Mouse (Mus musculus): ENCODE measurements around the gene Dusp22. TPM values are rescaled to one million over a fixed set of nuclear protein-coding genes. Genes with fewer than 3 reads are reported as not detected.

The Dusp22 gene
- polyA plus RNA-seq, 1 experiment from 2014 or later, result 13.9 TPM

GRCm38 (mm10) chr13:30654463-30654862 is 5.3 kb upstream of the Dusp22 start:
- no peak overlapping the region for H3K27ac ChIP-seq
- H3K4me3 ChIP-seq (ENCODE audit: inconsistent target), result no peak overlapping the region
- WGBS (ENCODE audit: missing documents), result 29% methylated on average over 5 of the region's 5 CpGs
- H3K79me2 ChIP-seq (ENCODE audit: inconsistent target), result no peaks in the 10 kb centered on the region
- H3K36me3 ChIP-seq (ENCODE audit: inconsistent target), result no peaks in the 10 kb centered on the region

- H3K36me3 ChIP-seq (ENCODE audit: inconsistent target), result no peaks in the 10 kb centered on the region
- H3K79me2 ChIP-seq (ENCODE audit: inconsistent target), result peaks cover 16% of the 10 kb centered on the region
- WGBS (ENCODE audit: missing documents), result 94% methylated on average over 5 of the region's 5 CpGs
- no peak overlapping the region for H3K27ac ChIP-seq
- no peak overlapping the region for H3K4me3 ChIP-seq (ENCODE audit: inconsistent target)
Measured at GRCm38 (mm10) chr13:30656909-30657308, 2.9 kb upstream of the Dusp22 start.

GRCm38 (mm10) chr13:30657779-30658178 is 2.0 kb upstream of the Dusp22 start:
- H3K79me2 ChIP-seq (ENCODE audit: inconsistent target), result peaks cover 25% of the 10 kb centered on the region
- no peak overlapping the region for H3K4me3 ChIP-seq (ENCODE audit: inconsistent target)
- WGBS (ENCODE audit: missing documents), result 46% methylated on average over 2 of the region's 2 CpGs
- no peak overlapping the region for H3K27ac ChIP-seq
- H3K36me3 ChIP-seq (ENCODE audit: inconsistent target), result no peaks in the 10 kb centered on the region

- H3K79me2 ChIP-seq (ENCODE audit: inconsistent target), result peaks cover 31% of the 10 kb centered on the region
- H3K36me3 ChIP-seq (ENCODE audit: inconsistent target), result no peaks in the 10 kb centered on the region
- H3K4me3 ChIP-seq (ENCODE audit: inconsistent target), result no peak overlapping the region
- H3K27ac ChIP-seq, result no peak overlapping the region
- 100% methylated on average over 2 of the region's 2 CpGs for WGBS (ENCODE audit: missing documents)
Measured at GRCm38 (mm10) chr13:30658201-30658996, 1.4 kb upstream of the Dusp22 start.

DNA sequence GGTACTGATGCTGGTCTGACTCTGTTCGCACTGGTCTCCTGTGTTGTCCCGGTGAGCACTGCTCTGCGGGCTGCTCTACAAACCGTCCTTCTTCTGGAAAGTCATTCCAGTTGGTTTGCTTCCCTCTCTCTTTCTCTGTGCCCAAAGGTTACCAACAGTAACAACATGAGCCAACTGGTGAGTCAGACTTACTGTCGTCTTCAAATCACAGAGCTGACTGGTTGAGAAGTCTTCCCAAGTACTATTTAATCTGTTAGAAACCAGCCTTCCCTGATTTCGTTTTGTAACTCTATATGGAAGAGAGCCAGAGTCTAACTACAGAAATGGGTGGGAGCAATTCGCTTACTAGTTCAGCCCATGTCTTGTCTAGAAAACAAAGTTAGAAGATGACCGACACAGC is 5.5 kb downstream of the Dusp22 start:
- Histone ChIP-seq H3K79me2 (ENCODE audit: inconsistent target) (peaks cover 85% of the 10 kb centered on the region), H3K36me3 (ENCODE audit: inconsistent target) (peaks cover 2% of the 10 kb centered on the region; the same call in 1 of the 2 replicates), H3K4me3 (ENCODE audit: inconsistent target) (no peak overlapping the region), H3K27ac (no peak overlapping the region)
- WGBS (ENCODE audit: missing documents), result 87% methylated on average over 8 of the region's 8 CpGs

DNA sequence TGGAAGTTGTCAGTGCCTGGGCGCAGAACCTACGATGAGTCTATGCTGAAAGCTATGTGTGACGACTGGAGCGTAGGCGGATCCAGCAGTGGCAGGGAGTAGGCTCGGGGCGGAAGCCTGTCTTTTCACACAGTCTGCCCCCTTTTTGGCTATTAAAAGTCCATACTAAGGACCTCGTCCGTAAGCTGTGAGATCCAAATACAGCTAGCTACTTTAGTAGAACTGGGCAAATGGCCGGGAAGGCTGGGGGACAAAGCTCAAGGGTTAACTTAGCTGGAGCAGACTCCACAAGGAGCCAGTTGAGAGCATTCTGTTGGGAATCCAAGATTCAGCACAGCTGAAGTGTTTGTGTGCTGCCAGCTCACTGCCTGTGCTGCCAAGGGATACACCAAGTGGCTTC is 6.7 kb downstream of the Dusp22 start:
- Histone ChIP-seq H3K27ac (no peak overlapping the region), H3K36me3 (ENCODE audit: inconsistent target) (peaks cover 9% of the 10 kb centered on the region), H3K79me2 (ENCODE audit: inconsistent target) (peaks cover 72% of the 10 kb centered on the region), H3K4me3 (ENCODE audit: inconsistent target) (no peak overlapping the region)
- WGBS (ENCODE audit: missing documents), result 92% methylated on average over 10 of the region's 10 CpGs

- WGBS (ENCODE audit: missing documents), result 98% methylated on average over 5 of the region's 5 CpGs
Measured at GRCm38 (mm10) chr13:30668301-30668700, 8.5 kb downstream of the Dusp22 start.

GRCm38 (mm10) chr13:30669277-30669676 is 9.5 kb downstream of the Dusp22 start:
- WGBS (ENCODE audit: missing documents), result 35% methylated on average over 3 of the region's 3 CpGs
- Histone ChIP-seq H3K4me3 (ENCODE audit: inconsistent target) (no peak overlapping the region), H3K36me3 (ENCODE audit: inconsistent target) (peaks cover 9% of the 10 kb centered on the region), H3K79me2 (ENCODE audit: inconsistent target) (peaks cover 45% of the 10 kb centered on the region), H3K27ac (no peak overlapping the region)

More at GRCm38 (mm10) chr13:30668301-30668700, 8.5 kb downstream of the Dusp22 start:
- Histone ChIP-seq H3K27ac (no peak overlapping the region), H3K36me3 (ENCODE audit: inconsistent target) (peaks cover 9% of the 10 kb centered on the region), H3K79me2 (ENCODE audit: inconsistent target) (peaks cover 55% of the 10 kb centered on the region), H3K4me3 (ENCODE audit: inconsistent target) (no peak overlapping the region)

- Histone ChIP-seq H3K79me2 (ENCODE audit: inconsistent target) (no peaks in the 10 kb centered on the region; the same call in 1 of the 2 replicates), H3K4me3 (ENCODE audit: inconsistent target) (no peak overlapping the region), H3K36me3 (ENCODE audit: inconsistent target) (peaks cover 21% of the 10 kb centered on the region), H3K27ac (peak overlapping the region; percentile 51)
- 46% methylated on average over 5 of the region's 5 CpGs for WGBS (ENCODE audit: missing documents)
Measured at GRCm38 (mm10) chr13:30673878-30674277, 14.1 kb downstream of the Dusp22 start.

DNA sequence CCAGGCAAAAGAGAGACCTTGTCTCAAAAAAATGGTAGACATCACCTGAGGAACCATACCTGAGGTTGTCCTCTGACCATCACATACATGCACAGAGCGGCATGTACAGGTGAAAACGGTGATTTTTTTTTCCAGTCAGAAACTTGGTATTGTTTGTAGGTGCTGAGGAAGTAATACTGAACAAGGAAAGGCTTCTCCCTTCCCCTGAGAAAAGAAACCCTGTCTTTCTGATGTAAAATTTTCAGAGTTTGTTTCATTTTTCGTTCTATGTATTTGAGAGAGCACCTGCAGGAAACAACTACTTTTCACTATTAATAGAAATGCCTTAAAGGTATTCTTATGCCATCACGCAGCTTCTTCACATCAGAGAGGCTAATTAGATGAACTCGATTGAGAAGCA is 19.0 kb downstream of the Dusp22 start:
- Histone ChIP-seq H3K27ac (no peak overlapping the region), H3K79me2 (ENCODE audit: inconsistent target) (no peaks in the 10 kb centered on the region), H3K4me3 (ENCODE audit: inconsistent target) (no peak overlapping the region), H3K36me3 (ENCODE audit: inconsistent target) (peaks cover 27% of the 10 kb centered on the region; the same call in 1 of the 2 replicates)
- WGBS (ENCODE audit: missing documents), result 86% methylated on average over 5 of the region's 5 CpGs

- Histone ChIP-seq H3K27ac (no peak overlapping the region), H3K4me3 (ENCODE audit: inconsistent target) (no peak overlapping the region), H3K36me3 (ENCODE audit: inconsistent target) (peaks cover 14% of the 10 kb centered on the region; the same call in 1 of the 2 replicates), H3K79me2 (ENCODE audit: inconsistent target) (no peaks in the 10 kb centered on the region)
- WGBS (ENCODE audit: missing documents), result 58% methylated on average over 4 of the region's 4 CpGs
Measured at GRCm38 (mm10) chr13:30681866-30682265, 22.1 kb downstream of the Dusp22 start.

- Histone ChIP-seq H3K27ac (no peak overlapping the region), H3K36me3 (ENCODE audit: inconsistent target) (peaks cover 14% of the 10 kb centered on the region; the same call in 1 of the 2 replicates), H3K79me2 (ENCODE audit: inconsistent target) (no peaks in the 10 kb centered on the region), H3K4me3 (ENCODE audit: inconsistent target) (no peak overlapping the region)
- WGBS (ENCODE audit: missing documents), result 96% methylated on average over 3 of the region's 3 CpGs
Measured at GRCm38 (mm10) chr13:30682328-30682727, 22.5 kb downstream of the Dusp22 start.

DNA sequence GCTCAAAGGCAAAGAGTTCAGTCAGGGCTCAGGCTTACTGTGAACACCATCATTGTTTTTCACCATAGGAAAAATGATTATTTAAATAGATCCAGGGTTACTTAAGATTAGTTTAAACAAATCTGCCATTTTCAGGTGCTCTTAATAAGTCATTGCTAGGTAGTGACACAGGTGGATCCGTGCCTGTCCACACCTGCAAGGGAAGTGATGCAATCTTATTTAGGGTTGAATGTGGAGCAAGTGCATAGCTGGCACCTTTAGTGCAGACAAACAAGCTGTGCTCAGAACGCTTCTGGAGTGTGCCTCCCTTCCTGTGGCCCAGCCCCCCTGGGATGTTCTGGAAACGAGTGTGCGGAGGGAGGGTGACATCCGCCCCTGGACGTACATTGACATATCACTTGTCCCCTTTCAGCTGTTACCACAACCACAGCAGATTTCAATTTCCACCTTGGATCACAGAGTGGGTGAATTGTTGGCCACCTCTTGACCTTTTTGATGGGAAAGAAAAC is 24.9 kb downstream of the Dusp22 start:
- no peaks in the 10 kb centered on the region for H3K79me2 ChIP-seq (ENCODE audit: inconsistent target)
- no peak overlapping the region for H3K4me3 ChIP-seq (ENCODE audit: inconsistent target)
- WGBS (ENCODE audit: missing documents), result 88% methylated on average over 6 of the region's 6 CpGs
- no peak overlapping the region for H3K27ac ChIP-seq
- H3K36me3 ChIP-seq (ENCODE audit: inconsistent target), result peaks cover 10% of the 10 kb centered on the region; the same call in 1 of the 2 replicates

GRCm38 (mm10) chr13:30685957-30686356 is 26.2 kb downstream of the Dusp22 start:
- H3K4me3 ChIP-seq (ENCODE audit: inconsistent target), result no peak overlapping the region
- 61% methylated on average over 2 of the region's 2 CpGs for WGBS (ENCODE audit: missing documents)
- peaks cover 6% of the 10 kb centered on the region; the same call in 1 of the 2 replicates for H3K79me2 ChIP-seq (ENCODE audit: inconsistent target)
- no peak overlapping the region for H3K27ac ChIP-seq
- H3K36me3 ChIP-seq (ENCODE audit: inconsistent target), result no peaks in the 10 kb centered on the region

GRCm38 (mm10) chr13:30688035-30688616 is 28.3 kb downstream of the Dusp22 start:
- Histone ChIP-seq H3K36me3 (ENCODE audit: inconsistent target) (no peaks in the 10 kb centered on the region), H3K4me3 (ENCODE audit: inconsistent target) (no peak overlapping the region), H3K27ac (no peak overlapping the region), H3K79me2 (ENCODE audit: inconsistent target) (peaks cover 6% of the 10 kb centered on the region; the same call in 1 of the 2 replicates)
- WGBS (ENCODE audit: missing documents), result 93% methylated on average over 9 of the region's 12 CpGs

Measured in macrophage (primary cell).